Mouse (Mus musculus) thymus, postnatal 36 days (tissue): Measurements from ENCODE around the gene E130218I03Rik.
"Not testable (repeated sequence)": the region's sequence is repeated elsewhere in the genome, so short reads cannot be mapped to it uniquely, and the experiment has no call there.

Experiments used
- DNase-seq, 2 experiments: peaks; one replicate each; pipeline ENCODE4 v3.0.0; 2022; ENCODE audit warnings: mixed read lengths in 2 of 2

The E130218I03Rik gene

GRCm38 (mm10) chr4:134252131-134252910 lies 8.9 kb downstream of the E130218I03Rik start:
- no peak for DNase-seq

GRCm38 (mm10) chr4:134252911-134253721 lies 9.7 kb downstream of the E130218I03Rik start:
- no peak for DNase-seq

GRCm38 (mm10) chr4:134253722-134254324 lies 10.4 kb downstream of the E130218I03Rik start, which contains the start of gene Grrp1:
Grrp1 (minus strand) TSS chr4:134254106.
- DNase-seq: no peak

GRCm38 (mm10) chr4:134254835-134255234 lies 11.4 kb downstream of the E130218I03Rik start:
- DNase-seq: no peak

- peak in 1 of 2 experiments; percentile 46 for DNase-seq
These were observed 12.4 kb downstream of the E130218I03Rik start for GRCm38 (mm10) chr4:134255854-134256253.

GRCm38 (mm10) chr4:134256407-134257197 lies 13.1 kb downstream of the E130218I03Rik start:
- DNase-seq: no peak

GRCm38 (mm10) chr4:134257198-134258009 lies 13.9 kb downstream of the E130218I03Rik start:
- DNase-seq: no peak

GRCm38 (mm10) chr4:134258354-134258753 lies 14.9 kb downstream of the E130218I03Rik start:
- DNase-seq: peak in 1 of 2 experiments; percentile 39

GRCm38 (mm10) chr4:134263191-134263590 lies 19.7 kb downstream of the E130218I03Rik start:
- peak; percentile 38 to 52 for DNase-seq

DNA sequence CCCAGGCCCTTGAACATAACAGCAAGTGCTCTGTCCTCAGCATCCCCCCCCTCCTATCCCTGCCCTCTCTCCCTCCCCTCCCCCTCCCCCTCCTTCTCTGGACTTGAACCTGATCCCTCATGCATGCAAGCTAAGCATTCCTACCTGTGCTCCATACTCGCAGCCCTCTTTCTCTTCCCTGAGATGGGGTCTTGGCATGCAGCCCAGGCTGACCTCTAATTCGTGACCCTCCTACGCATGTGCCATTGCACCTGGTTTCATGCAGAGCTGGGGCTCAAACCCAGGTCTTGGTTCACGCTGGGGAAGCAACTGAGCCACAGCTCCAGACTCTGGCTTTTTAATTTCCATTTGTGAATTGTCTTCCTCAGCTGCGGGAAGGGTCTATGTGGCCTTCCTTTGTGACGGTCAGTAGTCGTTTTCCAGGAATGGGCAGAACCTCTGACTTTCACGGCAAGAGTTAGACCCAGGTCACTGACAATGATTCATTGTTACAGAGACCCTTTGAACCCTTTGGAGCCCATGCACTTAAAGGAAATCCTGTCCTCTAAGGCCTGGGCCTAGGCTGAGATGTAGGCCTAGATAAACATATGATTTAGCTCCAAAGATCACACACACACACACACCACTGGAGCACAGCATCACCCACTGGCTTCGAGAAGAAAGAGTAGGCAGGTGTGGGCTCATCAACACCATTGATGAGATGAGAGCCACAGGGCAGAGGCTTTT lies 22.6 kb downstream of the E130218I03Rik start:
- DNase-seq: no peak

- no peak for DNase-seq
These were observed 24.7 kb downstream of the E130218I03Rik start for GRCm38 (mm10) chr4:134268102-134268655.

DNA sequence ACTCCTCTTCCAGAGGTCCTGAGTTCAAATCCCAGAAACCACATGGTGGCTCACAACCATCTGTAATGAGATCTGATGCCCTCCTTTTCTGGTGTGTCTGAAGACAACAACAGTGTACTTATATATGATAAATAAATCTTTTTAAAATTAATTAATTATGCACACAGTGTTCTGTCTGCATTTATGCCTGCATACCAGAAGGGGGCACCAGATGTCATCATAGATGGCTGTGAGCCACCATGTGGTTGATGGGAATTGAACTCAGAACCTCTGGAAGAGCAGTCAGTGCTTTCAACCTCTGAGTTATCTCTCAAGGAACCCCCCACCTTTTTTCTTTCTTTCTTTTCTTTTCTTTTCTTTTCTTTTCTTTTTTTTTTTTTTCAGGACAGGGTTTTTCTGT lies 26.2 kb downstream of the E130218I03Rik start:
- DNase-seq: not testable (repeated sequence)

DNA sequence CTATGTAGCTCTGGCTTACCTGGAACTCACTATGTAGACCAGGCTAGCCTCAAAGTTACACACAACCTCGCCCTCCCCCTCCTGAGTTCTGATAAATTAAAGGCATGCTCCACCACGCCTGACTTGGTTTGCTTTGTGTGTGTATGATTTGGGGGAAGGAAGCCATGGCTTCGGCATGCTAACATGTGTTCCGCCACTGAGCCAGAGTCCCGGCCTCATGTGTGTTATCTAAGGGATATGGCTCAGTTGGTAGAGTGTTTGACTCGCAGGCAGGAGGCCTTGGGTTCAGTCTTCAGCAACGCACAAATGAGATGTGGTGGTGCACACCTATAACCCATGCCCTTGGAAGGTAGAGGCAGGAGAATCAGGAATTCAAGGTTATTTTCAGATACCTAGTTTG lies 28.5 kb downstream of the E130218I03Rik start:
- no peak for DNase-seq

DNA sequence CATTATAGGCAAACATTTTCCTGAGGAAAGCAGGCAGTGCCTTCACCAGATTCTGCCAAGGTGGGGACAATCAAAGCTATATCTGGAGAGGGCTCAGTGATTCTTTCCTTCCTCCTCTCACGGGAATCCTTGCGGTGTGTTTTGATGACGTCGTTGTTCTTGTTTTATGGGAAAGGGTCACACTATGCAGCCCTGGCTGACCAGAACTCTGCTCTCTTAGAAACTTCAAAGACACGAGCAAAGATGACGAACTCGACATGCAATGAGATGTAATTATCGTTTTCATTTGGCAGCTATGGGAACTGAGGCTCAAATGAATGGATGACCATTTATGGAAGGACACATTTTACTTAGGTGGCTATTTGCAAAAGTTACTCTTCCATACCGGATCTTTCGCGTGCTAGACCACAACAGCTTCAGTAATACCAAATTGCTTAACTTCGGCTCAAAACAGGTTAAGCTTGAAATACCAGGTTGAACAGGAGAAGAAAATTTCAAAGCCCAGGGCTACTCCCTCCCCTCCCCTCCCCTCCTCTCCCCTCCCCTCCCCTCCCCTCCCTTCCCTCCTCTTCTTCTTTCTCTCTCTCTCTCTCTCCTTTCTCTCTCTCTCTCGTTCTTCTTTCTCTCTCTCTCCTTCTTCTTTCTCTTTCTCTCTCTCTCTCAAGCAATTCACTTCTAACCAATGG lies 29.4 kb downstream of the E130218I03Rik start:
- DNase-seq: no peak

GRCm38 (mm10) chr4:134273417-134274345 lies 30.2 kb downstream of the E130218I03Rik start:
- peak; percentile 66 to 77 for DNase-seq

- DNase-seq: no peak
These were observed 41.5 kb downstream of the E130218I03Rik start for GRCm38 (mm10) chr4:134284942-134285341.

- no peak for DNase-seq
These were observed 43.0 kb downstream of the E130218I03Rik start for GRCm38 (mm10) chr4:134286226-134287167.
